Mouse (Mus musculus) ES-E14 (cell line): Measurements from ENCODE around the gene Zfp266.

Experiments
- MAFK ChIP-seq: IDR thresholded peaks from 2 replicates; pipeline ENCODE4 v1.6.1; 2014; ENCODE audit warnings: mild to moderate bottlenecking, low read depth, low read length, inconsistent platforms; ENCODE audit not compliant: insufficient read depth
- ZC3H11A ChIP-seq: IDR thresholded peaks from 2 replicates; pipeline ENCODE4 v1.6.1; 2012; ENCODE audit warnings: low read depth, mild to moderate bottlenecking, inconsistent platforms, low read length, borderline replicate concordance

GRCm38 (mm10) chr9:20520531-20521210, 546 bp downstream of the Zfp266 start:
- TF ChIP-seq MAFK (no peak), ZC3H11A (no peak)
